Mouse (Mus musculus) CH12.LX (cell line): ENCODE measurements around the gene Szrd1. TPM values are rescaled to one million over a fixed set of nuclear protein-coding genes. Genes with fewer than 3 reads are reported as not detected.

Source experiments
- DNase-seq: peaks from one replicate; pipeline ENCODE4 v3.0.0-alpha.2; 2013; ENCODE audit errors: extremely low read depth
- H3K27ac ChIP-seq: 2 replicates; pipeline ENCODE4 v1.5.1; 2012; ENCODE audit warnings: low read depth, mild to moderate bottlenecking, control low read depth, moderate library complexity; ENCODE audit not compliant: insufficient read depth
- H3K27me3 ChIP-seq: replicated peaks from 2 replicates; pipeline ENCODE3; 2012; ENCODE audit warnings: inconsistent platforms
- H3K36me3 ChIP-seq, 2 experiments: replicated peaks in 1 of 2; 2 replicates each; pipeline versions ENCODE3 to v1.6.1; 2012; ENCODE audit warnings: inconsistent platforms in 1 of 2, low read length in 1 of 2, mild to moderate bottlenecking in 1 of 2, mixed read lengths in 1 of 2, moderate library complexity in 1 of 2; ENCODE audit not compliant: control insufficient read depth in 1 of 2, insufficient read depth in 1 of 2
- H3K4me1 ChIP-seq, 2 experiments: 2 replicates each; pipeline ENCODE4 v1.6.1; 2012; ENCODE audit warnings: inconsistent platforms in 1 of 2, moderate library complexity in 1 of 2; ENCODE audit not compliant: insufficient read depth in 2 of 2, control insufficient read depth in 1 of 2
- H3K4me2 ChIP-seq: 2 replicates; pipeline ENCODE4 v1.6.1; 2012; ENCODE audit warnings: low read depth, mild to moderate bottlenecking, control low read depth; ENCODE audit not compliant: poor library complexity, insufficient read depth, severe bottlenecking
- H3K4me3 ChIP-seq, 3 experiments: fragments of 150-350 bp in 1 of 3; sonication (generic) in 1 of 3; replicated peaks in 1 of 3; 2 replicates each; pipeline versions ENCODE3 to v1.5.1; 2011 to 2012; ENCODE audit warnings: low read depth in 2 of 3, low read length in 2 of 3, mild to moderate bottlenecking in 2 of 3, moderate library complexity in 2 of 3, control low read depth in 1 of 3, improper control_type of control experiment in 1 of 3, inconsistent platforms in 1 of 3, mixed read lengths in 1 of 3; ENCODE audit not compliant: poor library complexity in 1 of 3
- H3K79me2 ChIP-seq: replicated peaks from 2 replicates; pipeline ENCODE4 v1.6.1; 2012; ENCODE audit warnings: mild to moderate bottlenecking, moderate library complexity; ENCODE audit not compliant: control insufficient read depth, poor library complexity, insufficient read depth, severe bottlenecking; ENCODE audit errors: extremely low read depth
- H3K9ac ChIP-seq: 2 replicates; pipeline ENCODE4 v1.6.1; 2012; ENCODE audit warnings: low read depth, mild to moderate bottlenecking, control low read depth, moderate library complexity; ENCODE audit not compliant: insufficient read depth
- H3K9me3 ChIP-seq: replicated peaks from 2 replicates; pipeline ENCODE3; 2012; ENCODE audit warnings: low read length, inconsistent platforms, mixed read lengths
- BHLHE40 ChIP-seq: IDR thresholded peaks from 2 replicates; pipeline ENCODE4 v1.6.1; 2011; ENCODE audit warnings: mild to moderate bottlenecking, low read depth, low read length, improper control_type of control experiment
- CHD2 ChIP-seq: IDR thresholded peaks from 2 replicates; pipeline ENCODE4 v1.6.1; 2011; ENCODE audit warnings: low read length, improper control_type of control experiment
- CTCF ChIP-seq, 2 experiments: IDR thresholded peaks in 1 of 2; conservative IDR thresholded peaks in 1 of 2; 2 replicates each; pipeline ENCODE4 v1.5.1; 2011 to 2012; ENCODE audit warnings: low read depth in 2 of 2, low read length in 2 of 2, improper control_type of control experiment in 1 of 2, inconsistent platforms in 1 of 2, mild to moderate bottlenecking in 1 of 2, moderate library complexity in 1 of 2
- E2F4 ChIP-seq: IDR thresholded peaks from 2 replicates; pipeline ENCODE4 v1.6.1; 2011; ENCODE audit warnings: low read depth, low read length, improper control_type of control experiment; ENCODE audit not compliant: insufficient replicate concordance
- ELF1 ChIP-seq: IDR thresholded peaks from 2 replicates; pipeline ENCODE4 v1.6.1; 2014; ENCODE audit warnings: low read depth, mild to moderate bottlenecking, inconsistent platforms, low read length, improper control_type of control experiment
- HCFC1 ChIP-seq: IDR thresholded peaks from 2 replicates; pipeline ENCODE4 v1.6.1; 2012; ENCODE audit warnings: low read depth, mild to moderate bottlenecking, inconsistent platforms, low read length, improper control_type of control experiment
- IRF4 ChIP-seq: IDR thresholded peaks from 2 replicates; pipeline ENCODE4 v1.6.1; 2014; ENCODE audit warnings: low read depth, mild to moderate bottlenecking, inconsistent platforms, low read length, improper control_type of control experiment
- JUN ChIP-seq: IDR thresholded peaks from 2 replicates; pipeline ENCODE4 v1.6.1; 2011; ENCODE audit warnings: low read depth, mild to moderate bottlenecking, low read length, improper control_type of control experiment, moderate library complexity; ENCODE audit not compliant: insufficient read depth
- MAFK ChIP-seq: IDR thresholded peaks from 2 replicates; pipeline ENCODE4 v1.6.1; 2011; ENCODE audit warnings: low read length, improper control_type of control experiment; ENCODE audit not compliant: insufficient replicate concordance
- MAX ChIP-seq: IDR thresholded peaks from 2 replicates; pipeline ENCODE4 v1.6.1; 2011; ENCODE audit warnings: low read length, improper control_type of control experiment
- MAZ ChIP-seq: IDR thresholded peaks from 2 replicates; pipeline ENCODE4 v1.6.1; 2012; ENCODE audit warnings: low read depth, mild to moderate bottlenecking, inconsistent platforms, low read length, improper control_type of control experiment, moderate library complexity
- MXI1 ChIP-seq: IDR thresholded peaks from 2 replicates; pipeline ENCODE4 v1.6.1; 2011; ENCODE audit warnings: mild to moderate bottlenecking, low read depth, low read length, improper control_type of control experiment
- MYC ChIP-seq: IDR thresholded peaks from 2 replicates; pipeline ENCODE4 v1.6.1; 2011; ENCODE audit warnings: low read depth, mild to moderate bottlenecking, improper control_type of control experiment, low read length
- NELFE ChIP-seq: IDR thresholded peaks from 2 replicates; pipeline ENCODE4 v1.6.1; 2011; ENCODE audit warnings: low read depth, low read length, improper control_type of control experiment
- NRF1 ChIP-seq: IDR thresholded peaks from 2 replicates; pipeline ENCODE4 v1.6.1; 2014; ENCODE audit warnings: low read depth, mild to moderate bottlenecking, inconsistent platforms, low read length, improper control_type of control experiment, moderate library complexity
- PAX5 ChIP-seq: IDR thresholded peaks from 2 replicates; pipeline ENCODE4 v1.6.1; 2012; ENCODE audit warnings: low read length, inconsistent platforms, mixed read lengths
- POLR2A ChIP-seq: IDR thresholded peaks from 2 replicates; pipeline ENCODE4 v1.6.1; 2011; ENCODE audit warnings: low read depth, mild to moderate bottlenecking, improper control_type of control experiment, low read length
- POLR2AphosphoS2 ChIP-seq: IDR thresholded peaks from 2 replicates; pipeline ENCODE4 v1.6.1; 2011; ENCODE audit warnings: low read depth, low read length, improper control_type of control experiment
- RAD21 ChIP-seq: IDR thresholded peaks from 2 replicates; pipeline ENCODE4 v1.6.1; 2011; ENCODE audit warnings: low read depth, mild to moderate bottlenecking, low read length, improper control_type of control experiment, moderate library complexity
- RCOR1 ChIP-seq: conservative IDR thresholded peaks from 2 replicates; pipeline ENCODE4 v1.6.1; 2012; ENCODE audit warnings: low read depth, mild to moderate bottlenecking, inconsistent platforms, low read length, improper control_type of control experiment
- SIN3A ChIP-seq: IDR thresholded peaks from 2 replicates; pipeline ENCODE4 v1.6.1; 2012; ENCODE audit warnings: low read length, improper control_type of control experiment, inconsistent platforms
- SMC3 ChIP-seq: IDR thresholded peaks from 2 replicates; pipeline ENCODE4 v1.6.1; 2011; ENCODE audit warnings: low read depth, low read length, improper control_type of control experiment
- TBP ChIP-seq: conservative IDR thresholded peaks from 2 replicates; pipeline ENCODE4 v1.6.1; 2011; ENCODE audit warnings: low read depth, low read length, improper control_type of control experiment
- UBTF ChIP-seq: IDR thresholded peaks from 2 replicates; pipeline ENCODE4 v1.6.1; 2012; ENCODE audit warnings: low read depth, mild to moderate bottlenecking, inconsistent platforms, low read length, improper control_type of control experiment, moderate library complexity
- USF1 ChIP-seq: IDR thresholded peaks from 2 replicates; pipeline ENCODE4 v1.6.1; 2014; ENCODE audit warnings: low read depth, mild to moderate bottlenecking, inconsistent platforms, low read length, improper control_type of control experiment
- USF2 ChIP-seq: conservative IDR thresholded peaks from 2 replicates; pipeline ENCODE4 v1.6.1; 2011; ENCODE audit warnings: low read depth, low read length, improper control_type of control experiment
- ZC3H11A ChIP-seq: IDR thresholded peaks from 2 replicates; pipeline ENCODE4 v1.6.1; 2012; ENCODE audit warnings: low read depth, mild to moderate bottlenecking, inconsistent platforms, low read length, improper control_type of control experiment
- ZMIZ1 ChIP-seq: IDR thresholded peaks from 2 replicates; pipeline ENCODE4 v1.6.1; 2012; ENCODE audit warnings: low read depth, mild to moderate bottlenecking, inconsistent platforms, low read length, improper control_type of control experiment
- ZNF384 ChIP-seq: IDR thresholded peaks from 2 replicates; pipeline ENCODE4 v1.6.1; 2012; ENCODE audit warnings: low read depth, low read length, improper control_type of control experiment, inconsistent platforms
- dilution Hi-C: fragments of 300-500 bp; cut with MboI; formaldehyde crosslinking; loops from 2 replicates; pipeline ENCODE4 v1.14.3; 2020; ENCODE audit warnings: low sequenced_read_pairs; ENCODE audit not compliant: extremely low pct_unique_long_range_greater_than_20kb, extremely low pct_ligation_motif_present
- in situ Hi-C: fragments of 300-500 bp; cut with MboI; formaldehyde crosslinking; loops from 3 replicates; pipeline ENCODE4 v1.14.3; 2019; ENCODE audit warnings: low sequenced_read_pairs, low pct_ligation_motif_present, low pct_unique_long_range_greater_than_20kb, mixed read lengths
- polyA plus RNA-seq: library from polyadenylated mRNA; unstranded; fragments of >175 nt; gene quantifications from 2 replicates; pipeline ENCODE4 v1.2.1, GENCODE M21; 2012; ENCODE audit warnings: low read depth; ENCODE audit not compliant: insufficient read length
- total RNA-seq, 2 experiments: library from RNA; depleted of rRNA; stranded (reverse); fragments of 300-350 nt in 1 of 2; fragments of >200 nt in 1 of 2; gene quantifications; 2 replicates each; pipeline ENCODE4 v1.2.3; 2012 to 2014

The Szrd1 gene
- total and polyA plus RNA-seq, 3 experiments = 80.9 to 143 (median 82.5) TPM

- no peaks in the 10 kb centered on the region for H3K27me3 ChIP-seq
- no peak for TF ChIP-seq HCFC1
- no peak for TF ChIP-seq MYC
- no peak for TF ChIP-seq ZC3H11A
- no peak for TF ChIP-seq ELF1
- no peak for TF ChIP-seq MAFK
- TF ChIP-seq ZNF384 = no peak
- TF ChIP-seq IRF4 = no peak
- no peak for TF ChIP-seq CTCF (conservative IDR thresholded peaks at IDR 0.05 in 1 of 2, IDR thresholded peaks at IDR 0.05 in 1 of 2; ENCODE audit: low read depth in 2 of 2, low read length in 2 of 2)
- TF ChIP-seq TBP = no peak
- TF ChIP-seq JUN = no peak
- TF ChIP-seq E2F4 = no peak
- TF ChIP-seq CHD2 = no peak
- no peak for TF ChIP-seq MAZ
- TF ChIP-seq POLR2AphosphoS2 = no peak
- no peak for TF ChIP-seq RCOR1
- DNase-seq = no peak
- H3K36me3 ChIP-seq = peaks cover 65 to 73% of the 10 kb centered on the region in 2 experiments
- no peak overlapping the region for H3K27ac ChIP-seq
- no peak overlapping the region for H3K4me2 ChIP-seq
- H3K9ac ChIP-seq = no peak overlapping the region
- no peaks in the 10 kb centered on the region for H3K9me3 ChIP-seq
- dilution Hi-C loops = no loop called here
- no peak overlapping the region for H3K4me3 ChIP-seq
- no peaks in the 10 kb centered on the region for H3K79me2 ChIP-seq
- in situ Hi-C loops = no loop called here
- peaks cover 0 to 7% of the 10 kb centered on the region in 2 experiments; a peak in 1 of 4 replicates for H3K4me1 ChIP-seq
These were observed 72.7 kb downstream of the Szrd1 start for GRCm38 (mm10) chr4:141066709-141067515.

GRCm38 (mm10) chr4:141065123-141065522 lies 74.5 kb downstream of the Szrd1 start:
- peaks cover 47 to 55% of the 10 kb centered on the region in 2 experiments for H3K36me3 ChIP-seq
- H3K4me3 ChIP-seq = no peak overlapping the region
- H3K27ac ChIP-seq = no peak overlapping the region
- TF ChIP-seq CTCF (conservative IDR thresholded peaks at IDR 0.05 in 1 of 2, IDR thresholded peaks at IDR 0.05 in 1 of 2; ENCODE audit: low read depth in 2 of 2, low read length in 2 of 2) (peak; percentile 82 to 100), UBTF (no peak), USF2 (0 out of 2 replicates have a peak, but pooled peaks have one; percentile 24), MAX (peak; percentile 95), NELFE (peak; percentile 74; the same call in 1 of the 2 replicates), RAD21 (peak; percentile 86), ZMIZ1 (no peak), PAX5 (no peak), NRF1 (no peak), BHLHE40 (peak; percentile 94), POLR2A (peak; percentile 35; the same call in 1 of the 2 replicates), USF1 (peak; percentile 35), JUN (no peak), ZC3H11A (no peak), POLR2AphosphoS2 (no peak), ELF1 (no peak), SMC3 (peak; percentile 90), SIN3A (no peak), IRF4 (peak; percentile 56; the same call in 1 of the 2 replicates), MXI1 (peak; percentile 77), HCFC1 (no peak), MYC (peak; percentile 97), ZNF384 (no peak)
- no peaks in the 10 kb centered on the region for H3K79me2 ChIP-seq
- peaks cover 0 to 10% of the 10 kb centered on the region in 2 experiments; a peak in 1 of 4 replicates for H3K4me1 ChIP-seq
- no peaks in the 10 kb centered on the region for H3K9me3 ChIP-seq
- peak; percentile 89 for DNase-seq
- H3K9ac ChIP-seq = no peak overlapping the region
- H3K27me3 ChIP-seq = no peaks in the 10 kb centered on the region
- dilution Hi-C loops (no loop called here), in situ Hi-C loops (no loop called here)
- H3K4me2 ChIP-seq = no peak overlapping the region
